Mouse (Mus musculus): ENCODE data around the gene Olfr550. TPM values are rescaled to one million over a fixed set of nuclear protein-coding genes. Genes with fewer than 3 reads are reported as not detected.
"Not testable (repeated sequence)": the region's sequence is repeated elsewhere in the genome, so short reads cannot be mapped to it uniquely, and the experiment has no call there.

The Olfr550 gene
- polyA plus RNA-seq, 1 experiment from 2014 or later: not detected

DNA sequence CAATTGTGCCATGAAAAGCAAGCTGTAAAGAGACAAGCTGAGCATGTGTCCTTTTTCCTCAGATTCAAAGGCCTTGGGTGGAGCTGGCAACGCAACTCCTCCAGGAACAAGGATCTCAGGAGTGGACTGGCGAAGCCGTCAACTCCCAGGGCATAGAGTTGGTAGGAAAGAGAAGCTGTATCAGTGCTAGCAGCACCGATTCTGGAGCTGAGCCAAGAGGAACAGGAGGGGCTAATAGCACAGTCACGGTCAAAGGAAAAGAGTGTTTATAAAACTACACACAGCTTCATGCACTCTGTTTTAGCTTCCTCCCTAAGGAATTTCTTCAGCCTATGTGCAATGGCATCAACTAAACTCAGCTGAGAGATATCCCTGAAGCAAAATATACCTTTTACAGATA lies 48.4 kb downstream of the Olfr550 start:
- WGBS: 44% methylated on average over 5 of the region's 5 CpGs

GRCm38 (mm10) chr7:102620368-102620767 lies 49.1 kb downstream of the Olfr550 start:
- not testable (repeated sequence) for H3K4me3 ChIP-seq (ENCODE audit: control insufficient read depth in 1 of 2, insufficient read depth in 1 of 2, low read depth in 1 of 2, low read length in 2 of 2); H3K4me1 ChIP-seq (ENCODE audit: control insufficient read depth in 2 of 2, insufficient read depth in 2 of 2, low read length in 2 of 2); H3K9ac ChIP-seq (ENCODE audit: low read length); H3K27ac ChIP-seq (replicated peaks in 1 of 2; ENCODE audit: control insufficient read depth in 1 of 2, insufficient read depth in 1 of 2, low read depth in 2 of 2, low read length in 2 of 2); H3K27me3 ChIP-seq (ENCODE audit: control insufficient read depth, insufficient read depth, low read length); H3K36me3 ChIP-seq (ENCODE audit: control insufficient read depth, insufficient read depth, low read length); H3K4me2 ChIP-seq (ENCODE audit: low read length); ATAC-seq (ENCODE audit: insufficient number of reproducible peaks, insufficient read depth, low FRiP score, low read depth); H3K9me3 ChIP-seq (ENCODE audit: control insufficient read depth, low read length)
- WGBS: 82% methylated on average over 15 of the region's 19 CpGs

More for the DNA sequence above, 48.4 kb downstream of the Olfr550 start:
- Histone ChIP-seq H3K27ac (replicated peaks in 1 of 2; ENCODE audit: control insufficient read depth in 1 of 2, insufficient read depth in 1 of 2, low read depth in 2 of 2, low read length in 2 of 2) (no peak overlapping the region), H3K4me3 (ENCODE audit: control insufficient read depth in 1 of 2, insufficient read depth in 1 of 2, low read depth in 1 of 2, low read length in 2 of 2) (no peak overlapping the region), H3K27me3 (ENCODE audit: control insufficient read depth, insufficient read depth, low read length) (no peaks in the 10 kb centered on the region), H3K9ac (ENCODE audit: low read length) (no peak overlapping the region), H3K4me2 (ENCODE audit: low read length) (no peak overlapping the region), H3K4me1 (ENCODE audit: control insufficient read depth in 2 of 2, insufficient read depth in 2 of 2, low read length in 2 of 2) (no peaks in the 10 kb centered on the region), H3K36me3 (ENCODE audit: control insufficient read depth, insufficient read depth, low read length) (no peaks in the 10 kb centered on the region), H3K9me3 (ENCODE audit: control insufficient read depth, low read length) (no peaks in the 10 kb centered on the region)
- no peak for ATAC-seq (ENCODE audit: insufficient number of reproducible peaks, insufficient read depth, low FRiP score, low read depth)

Other genes with a start within 250 kb of the Olfr550 start
- gene Rrm1, start 129.7 kb upstream of the Olfr550 start, polyA plus RNA-seq (2014; fragmentation: Nextera tagmentation; extraction: Ambion mirVana): 119 TPM in 2 replicates
- 0.27 and 0.41 TPM in 2 replicates for gene Olfr543, start 89.8 kb upstream of the Olfr550 start, polyA plus RNA-seq (2014; fragmentation: Nextera tagmentation; extraction: Ambion mirVana)
- 0.12 and 0.13 TPM in 2 replicates for gene Olfr544, start 83.1 kb upstream of the Olfr550 start, polyA plus RNA-seq (2014; fragmentation: Nextera tagmentation; extraction: Ambion mirVana)
- not detected in 2 replicates for gene Olfr545, start 71.9 kb upstream of the Olfr550 start, polyA plus RNA-seq (2014; fragmentation: Nextera tagmentation; extraction: Ambion mirVana)
- not detected in 2 replicates for gene Olfr547, start 36.7 kb upstream of the Olfr550 start, polyA plus RNA-seq (2014; fragmentation: Nextera tagmentation; extraction: Ambion mirVana)
- not detected in 2 replicates for gene Olfr548-ps1, start 30.5 kb upstream of the Olfr550 start, polyA plus RNA-seq (2014; fragmentation: Nextera tagmentation; extraction: Ambion mirVana)
- not detected in 2 replicates for gene Olfr549, start 21.6 kb upstream of the Olfr550 start, polyA plus RNA-seq (2014; fragmentation: Nextera tagmentation; extraction: Ambion mirVana)
- 0.57 and 0.96 TPM in 2 replicates for gene Trim21, start 6.0 kb upstream of the Olfr550 start, polyA plus RNA-seq (2014; fragmentation: Nextera tagmentation; extraction: Ambion mirVana)
- gene Olfr551, start 20.4 kb downstream of the Olfr550 start, polyA plus RNA-seq (2014; fragmentation: Nextera tagmentation; extraction: Ambion mirVana): not detected in 2 replicates
- gene Olfr552, start 26.3 kb downstream of the Olfr550 start, polyA plus RNA-seq (2014; fragmentation: Nextera tagmentation; extraction: Ambion mirVana): not detected in 2 replicates
- gene Olfr553, start 46.8 kb downstream of the Olfr550 start, polyA plus RNA-seq (2014; fragmentation: Nextera tagmentation; extraction: Ambion mirVana): not detected in 2 replicates
- not detected in 2 replicates for gene Olfr554, start 67.0 kb downstream of the Olfr550 start, polyA plus RNA-seq (2014; fragmentation: Nextera tagmentation; extraction: Ambion mirVana)
- gene Olfr555, start 87.4 kb downstream of the Olfr550 start, polyA plus RNA-seq (2014; fragmentation: Nextera tagmentation; extraction: Ambion mirVana): not detected in 2 replicates
- not detected in 2 replicates for gene Olfr556, start 93.5 kb downstream of the Olfr550 start, polyA plus RNA-seq (2014; fragmentation: Nextera tagmentation; extraction: Ambion mirVana)
- 13.5 and 16.3 TPM in 2 replicates for gene Trim68, start 115.9 kb downstream of the Olfr550 start, polyA plus RNA-seq (2014; fragmentation: Nextera tagmentation; extraction: Ambion mirVana)
- not detected in 2 replicates for gene Olfr557, start 124.5 kb downstream of the Olfr550 start, polyA plus RNA-seq (2014; fragmentation: Nextera tagmentation; extraction: Ambion mirVana)
- gene Olfr558, start 130.8 kb downstream of the Olfr550 start, polyA plus RNA-seq (2014; fragmentation: Nextera tagmentation; extraction: Ambion mirVana): 0.20 and 0.30 TPM in 2 replicates
- gene Olfr33, start 147.6 kb downstream of the Olfr550 start, polyA plus RNA-seq (2014; fragmentation: Nextera tagmentation; extraction: Ambion mirVana): not detected in 2 replicates
- 0.12 TPM in 1 of 2 replicates, not detected in the other for gene Olfr559, start 156.0 kb downstream of the Olfr550 start, polyA plus RNA-seq (2014; fragmentation: Nextera tagmentation; extraction: Ambion mirVana)
- gene Olfr560, start 187.9 kb downstream of the Olfr550 start, polyA plus RNA-seq (2014; fragmentation: Nextera tagmentation; extraction: Ambion mirVana): not detected in 2 replicates
- not detected in 2 replicates for gene Olfr78, start 188.0 kb downstream of the Olfr550 start, polyA plus RNA-seq (2014; fragmentation: Nextera tagmentation; extraction: Ambion mirVana)
- gene Olfr561, start 199.8 kb downstream of the Olfr550 start, polyA plus RNA-seq (2014; fragmentation: Nextera tagmentation; extraction: Ambion mirVana): not detected in 2 replicates
- gene Olfr564, start 232.0 kb downstream of the Olfr550 start, polyA plus RNA-seq (2014; fragmentation: Nextera tagmentation; extraction: Ambion mirVana): not detected in 2 replicates

All from heart, embryonic 14.5 days (tissue).